Mouse (Mus musculus): Measurements from ENCODE around the gene Wscd1. TPM values are rescaled to one million over a fixed set of nuclear protein-coding genes. Genes with fewer than 3 reads are reported as not detected.

Wscd1 gene
- polyA plus RNA-seq (2014; fragmentation: Nextera tagmentation; extraction: Ambion mirVana): 47.3 and 50.5 TPM in 2 replicates

DNA sequence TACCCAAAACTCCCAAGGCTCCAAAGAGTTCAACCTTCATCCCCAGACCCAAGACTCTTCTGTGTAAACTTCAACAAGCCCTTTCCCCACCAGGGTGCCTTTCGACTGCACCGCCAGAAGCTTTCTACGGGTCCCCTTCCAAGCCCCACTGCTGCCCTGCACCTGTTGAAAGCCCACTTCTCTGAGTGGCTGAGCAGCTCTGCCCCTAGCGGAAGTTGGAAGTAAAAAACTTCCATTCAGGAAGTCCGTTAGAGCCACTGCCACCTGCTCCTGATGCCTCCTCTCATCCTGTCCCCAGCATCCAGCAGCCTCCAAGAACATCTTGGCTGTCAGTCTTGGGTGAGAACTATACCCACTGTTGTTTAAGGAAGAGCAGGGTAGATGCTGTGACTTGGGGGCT, at the start of gene Wscd1:
Wscd1 (plus strand) TSS at position 250 of the 400 bp plus-strand sequence.
- peak within 1 kb of the TSS; percentile 61 for H3K4me2 ChIP-seq (ENCODE audit: low read depth)
- peak within 1 kb of the TSS; percentile 86 for H3K9ac ChIP-seq (ENCODE audit: low read length)
- H3K27me3 ChIP-seq (ENCODE audit: control insufficient read depth, insufficient read depth, low read length): peaks cover 7% of the 10 kb centered on the region; the same call in 1 of the 2 replicates
- no peaks in the 10 kb centered on the region for H3K9me3 ChIP-seq (ENCODE audit: control insufficient read depth, low read length)
- ATAC-seq (ENCODE audit: insufficient read depth, low FRiP score, low TSS enrichment): no peak
- WGBS: 9% methylated on average over 5 of the region's 5 CpGs
- peak within 1 kb of the TSS; percentile 49; the same call in 1 of the 2 replicates for H3K27ac ChIP-seq (ENCODE audit: low read depth, low read length)
- H3K4me3 ChIP-seq (ENCODE audit: low read depth, low read length): peak within 1 kb of the TSS; percentile 63
- no peaks in the 10 kb centered on the region for H3K36me3 ChIP-seq (ENCODE audit: control insufficient read depth, insufficient read depth, low read length)
- H3K4me1 ChIP-seq (ENCODE audit: control insufficient read depth, insufficient read depth, low read length): peaks cover 15% of the 10 kb centered on the region
- peak; percentile 68 for DNase-seq (ENCODE audit: low spot score)

DNA sequence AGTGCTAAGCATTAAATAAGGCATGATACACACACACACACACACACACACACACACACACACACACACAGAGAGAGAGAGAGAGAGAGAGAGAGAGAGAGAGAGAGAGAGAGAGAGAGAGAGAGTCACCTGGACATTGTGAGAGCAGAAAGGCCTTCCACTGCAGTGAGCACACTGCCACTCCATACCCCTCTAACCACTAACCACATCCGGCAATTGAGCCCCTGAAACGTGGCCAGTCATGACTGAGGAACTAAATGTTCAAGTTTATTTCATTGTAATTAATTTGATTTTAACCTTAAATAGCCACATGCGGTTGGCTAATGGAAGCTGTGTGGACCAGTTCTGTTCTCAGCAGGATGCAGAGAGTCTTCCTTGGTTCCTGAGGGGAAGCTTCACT, 21.7 kb upstream of the Wscd1 start:
- H3K4me3 ChIP-seq (ENCODE audit: low read depth, low read length): no peak overlapping the region
- DNase-seq (ENCODE audit: low spot score) (no peak), ATAC-seq (ENCODE audit: insufficient read depth, low FRiP score, low TSS enrichment) (no peak)
- 89% methylated on average over 3 of the region's 3 CpGs for WGBS
- H3K9ac ChIP-seq (ENCODE audit: low read length): no peak overlapping the region
- H3K27me3 ChIP-seq (ENCODE audit: control insufficient read depth, insufficient read depth, low read length): no peaks in the 10 kb centered on the region
- no peaks in the 10 kb centered on the region for H3K9me3 ChIP-seq (ENCODE audit: control insufficient read depth, low read length)
- no peaks in the 10 kb centered on the region for H3K36me3 ChIP-seq (ENCODE audit: control insufficient read depth, insufficient read depth, low read length)
- no peak overlapping the region for H3K27ac ChIP-seq (ENCODE audit: low read depth, low read length)
- H3K4me2 ChIP-seq (ENCODE audit: low read depth): no peak overlapping the region
- H3K4me1 ChIP-seq (ENCODE audit: control insufficient read depth, insufficient read depth, low read length): no peaks in the 10 kb centered on the region

DNA sequence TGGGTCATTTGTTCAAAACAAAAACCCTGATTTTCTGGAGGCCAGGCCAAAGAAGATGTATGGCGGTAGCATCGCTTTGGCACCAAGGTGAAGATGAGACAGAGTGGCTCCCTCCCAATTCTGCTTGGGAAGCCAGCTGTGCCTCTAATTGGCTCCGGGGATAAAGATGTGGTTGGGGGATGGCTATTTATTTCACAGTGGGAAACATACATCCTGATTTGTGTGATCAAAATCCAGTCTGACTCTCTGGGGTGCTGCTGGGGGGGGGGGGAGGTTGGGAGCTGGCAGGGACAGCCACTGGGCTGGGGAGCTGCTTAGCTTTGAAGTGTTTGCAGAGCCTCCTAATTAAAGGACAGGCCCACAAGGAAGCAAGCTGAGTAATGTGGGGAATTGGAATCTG, 20.4 kb upstream of the Wscd1 start:
- DNase-seq (ENCODE audit: low spot score): no peak
- Histone ChIP-seq H3K4me2 (ENCODE audit: low read depth) (no peak overlapping the region), H3K4me1 (ENCODE audit: control insufficient read depth, insufficient read depth, low read length) (no peaks in the 10 kb centered on the region), H3K9ac (ENCODE audit: low read length) (no peak overlapping the region), H3K9me3 (ENCODE audit: control insufficient read depth, low read length) (no peaks in the 10 kb centered on the region), H3K36me3 (ENCODE audit: control insufficient read depth, insufficient read depth, low read length) (no peaks in the 10 kb centered on the region), H3K27me3 (ENCODE audit: control insufficient read depth, insufficient read depth, low read length) (no peaks in the 10 kb centered on the region), H3K27ac (ENCODE audit: low read depth, low read length) (no peak overlapping the region), H3K4me3 (ENCODE audit: low read depth, low read length) (no peak overlapping the region)
- no peak for ATAC-seq (ENCODE audit: insufficient read depth, low FRiP score, low TSS enrichment)
- WGBS: 83% methylated on average over 3 of the region's 3 CpGs

DNA sequence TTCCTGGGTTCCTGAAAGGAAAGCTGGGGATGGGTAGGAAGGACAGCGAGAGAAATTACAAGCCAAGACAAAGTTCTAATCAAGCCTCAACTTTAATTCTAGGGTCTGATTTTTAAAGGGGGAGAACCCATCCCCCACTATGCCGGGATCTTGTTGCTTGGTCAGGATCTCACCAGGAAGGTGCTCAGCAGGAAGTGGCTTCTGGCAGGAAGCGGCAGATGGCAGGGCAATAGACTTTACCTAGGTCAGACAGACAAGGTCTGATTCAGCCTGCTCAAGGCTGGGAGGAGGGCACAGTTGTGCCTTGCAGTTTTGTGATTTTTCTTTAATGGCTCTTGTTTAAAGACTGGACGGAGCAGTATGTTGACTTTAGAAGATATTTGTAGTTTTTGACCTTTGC, 15.9 kb upstream of the Wscd1 start:
- Histone ChIP-seq H3K4me1 (ENCODE audit: control insufficient read depth, insufficient read depth, low read length) (no peaks in the 10 kb centered on the region), H3K4me2 (ENCODE audit: low read depth) (no peak overlapping the region), H3K27ac (ENCODE audit: low read depth, low read length) (no peak overlapping the region), H3K27me3 (ENCODE audit: control insufficient read depth, insufficient read depth, low read length) (no peaks in the 10 kb centered on the region), H3K9ac (ENCODE audit: low read length) (no peak overlapping the region), H3K9me3 (ENCODE audit: control insufficient read depth, low read length) (no peaks in the 10 kb centered on the region; the same call in 1 of the 2 replicates), H3K36me3 (ENCODE audit: control insufficient read depth, insufficient read depth, low read length) (no peaks in the 10 kb centered on the region), H3K4me3 (ENCODE audit: low read depth, low read length) (no peak overlapping the region)
- DNase-seq (ENCODE audit: low spot score) (no peak), ATAC-seq (ENCODE audit: insufficient read depth, low FRiP score, low TSS enrichment) (no peak)
- WGBS: 56% methylated on average over 4 of the region's 4 CpGs

DNA sequence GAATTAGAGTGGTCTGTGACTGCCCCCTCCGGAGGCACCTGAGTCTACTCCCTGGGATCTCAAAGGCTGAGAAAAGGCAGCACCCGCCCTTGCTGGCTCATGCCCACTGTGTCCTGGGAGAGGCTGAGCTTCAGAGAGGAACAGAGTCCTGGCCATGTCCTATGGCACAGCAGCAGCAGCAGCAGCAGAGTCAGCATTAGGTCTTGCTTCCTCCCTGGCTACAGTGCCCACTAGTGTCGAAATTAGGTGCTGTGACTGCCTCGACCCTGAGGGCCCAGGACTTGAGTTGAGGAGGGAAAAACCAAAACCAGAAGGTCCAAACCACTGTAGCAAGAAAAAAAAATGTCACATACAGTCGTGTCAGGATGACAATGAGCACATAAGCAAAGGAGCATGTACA, 12.6 kb upstream of the Wscd1 start:
- DNase-seq (ENCODE audit: low spot score) (peak; percentile 48), ATAC-seq (ENCODE audit: insufficient read depth, low FRiP score, low TSS enrichment) (no peak)
- H3K4me2 ChIP-seq (ENCODE audit: low read depth): no peak overlapping the region
- H3K27ac ChIP-seq (ENCODE audit: low read depth, low read length): no peak overlapping the region
- no peaks in the 10 kb centered on the region for H3K27me3 ChIP-seq (ENCODE audit: control insufficient read depth, insufficient read depth, low read length)
- H3K9me3 ChIP-seq (ENCODE audit: control insufficient read depth, low read length): no peaks in the 10 kb centered on the region; the same call in 1 of the 2 replicates
- no peak overlapping the region for H3K4me3 ChIP-seq (ENCODE audit: low read depth, low read length)
- 31% methylated on average over 5 of the region's 5 CpGs for WGBS
- H3K9ac ChIP-seq (ENCODE audit: low read length): no peak overlapping the region
- H3K36me3 ChIP-seq (ENCODE audit: control insufficient read depth, insufficient read depth, low read length): no peaks in the 10 kb centered on the region
- H3K4me1 ChIP-seq (ENCODE audit: control insufficient read depth, insufficient read depth, low read length): no peaks in the 10 kb centered on the region

DNA sequence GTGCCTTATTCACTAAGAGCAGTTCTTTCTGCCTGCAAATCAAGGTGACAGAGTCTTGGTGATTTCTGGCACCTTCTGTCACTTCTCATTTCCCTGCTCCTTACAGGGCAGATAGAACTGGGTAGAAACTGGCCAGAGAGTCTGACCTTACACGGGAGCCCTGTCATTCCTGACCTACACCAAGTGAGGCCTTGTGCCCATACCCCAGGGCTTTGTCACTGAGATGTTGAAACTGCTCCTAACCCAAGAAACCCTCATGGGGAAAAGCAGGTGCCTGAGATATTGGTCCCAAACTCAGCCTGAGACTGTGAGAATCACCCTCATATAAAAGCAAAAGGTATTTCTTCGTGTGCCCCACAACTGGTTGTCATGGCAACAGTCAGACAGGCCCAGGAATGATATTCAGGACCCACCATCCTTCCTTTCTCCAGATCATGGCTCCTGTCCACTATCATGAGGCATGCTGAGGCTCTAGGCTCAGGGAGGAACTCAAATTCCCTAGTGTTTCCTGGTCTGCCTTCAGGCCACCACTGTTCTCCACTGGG, 11.1 kb upstream of the Wscd1 start:
- Histone ChIP-seq H3K4me1 (ENCODE audit: control insufficient read depth, insufficient read depth, low read length) (no peaks in the 10 kb centered on the region), H3K36me3 (ENCODE audit: control insufficient read depth, insufficient read depth, low read length) (no peaks in the 10 kb centered on the region), H3K4me2 (ENCODE audit: low read depth) (no peak overlapping the region), H3K9ac (ENCODE audit: low read length) (no peak overlapping the region), H3K9me3 (ENCODE audit: control insufficient read depth, low read length) (no peaks in the 10 kb centered on the region; the same call in 1 of the 2 replicates), H3K27ac (ENCODE audit: low read depth, low read length) (no peak overlapping the region), H3K4me3 (ENCODE audit: low read depth, low read length) (no peak overlapping the region), H3K27me3 (ENCODE audit: control insufficient read depth, insufficient read depth, low read length) (no peaks in the 10 kb centered on the region)
- 70% methylated on average over 2 of the region's 2 CpGs for WGBS
- ATAC-seq (ENCODE audit: insufficient read depth, low FRiP score, low TSS enrichment): no peak
- no peak for DNase-seq (ENCODE audit: low spot score)

DNA sequence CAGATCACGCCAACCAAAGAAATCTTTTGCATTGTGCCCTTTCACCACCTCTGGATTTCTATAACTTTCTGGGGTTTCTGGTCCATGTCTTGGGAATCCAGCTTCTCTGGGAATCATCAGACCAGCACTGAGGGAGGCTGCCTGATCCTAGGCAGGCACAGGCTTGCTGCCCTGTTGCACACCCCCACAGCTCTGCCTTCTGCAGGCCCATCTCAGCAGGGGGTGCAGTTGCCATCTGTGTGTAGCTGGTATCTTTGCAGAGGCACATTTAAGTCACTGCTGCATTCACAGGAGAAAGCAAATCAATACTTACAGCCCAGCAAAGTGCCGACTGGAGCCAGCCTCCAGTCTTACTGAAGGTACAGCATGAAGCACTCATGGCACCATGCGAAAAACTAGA, 3.8 kb upstream of the Wscd1 start:
- H3K4me1 ChIP-seq (ENCODE audit: control insufficient read depth, insufficient read depth, low read length): peaks cover 2% of the 10 kb centered on the region; the same call in 1 of the 2 replicates
- no peak overlapping the region for H3K9ac ChIP-seq (ENCODE audit: low read length)
- no peaks in the 10 kb centered on the region for H3K9me3 ChIP-seq (ENCODE audit: control insufficient read depth, low read length)
- H3K4me3 ChIP-seq (ENCODE audit: low read depth, low read length): no peak overlapping the region
- 87% methylated on average over 3 of the region's 3 CpGs for WGBS
- no peak overlapping the region for H3K4me2 ChIP-seq (ENCODE audit: low read depth)
- ATAC-seq (ENCODE audit: insufficient read depth, low FRiP score, low TSS enrichment) (no peak), DNase-seq (ENCODE audit: low spot score) (no peak)
- no peaks in the 10 kb centered on the region for H3K36me3 ChIP-seq (ENCODE audit: control insufficient read depth, insufficient read depth, low read length)
- H3K27ac ChIP-seq (ENCODE audit: low read depth, low read length): no peak overlapping the region
- 0 out of 2 replicates have a peak, but pooled peaks cover 3% of the 10 kb centered on the region for H3K27me3 ChIP-seq (ENCODE audit: control insufficient read depth, insufficient read depth, low read length)

DNA sequence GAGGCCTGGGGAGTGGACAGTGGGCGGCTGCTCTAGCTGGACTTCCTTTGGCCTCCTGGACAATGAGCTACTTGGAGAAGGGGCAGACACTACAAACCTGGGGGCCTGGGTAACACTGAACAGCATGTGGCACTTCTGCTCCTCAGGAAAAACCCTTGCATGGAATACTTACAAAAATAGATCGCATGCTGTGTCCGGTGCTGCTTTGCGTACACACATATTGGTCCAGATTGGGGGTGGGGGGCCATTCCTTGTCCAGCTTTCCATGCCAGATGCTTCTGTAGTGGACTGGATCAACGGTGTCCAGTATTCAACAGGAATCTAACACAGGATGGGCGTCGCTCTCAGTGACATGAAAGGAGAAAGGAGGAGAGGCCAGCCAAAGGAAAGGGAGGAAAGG, 2.0 kb upstream of the Wscd1 start:
- no peak overlapping the region for H3K9ac ChIP-seq (ENCODE audit: low read length)
- no peak for ATAC-seq (ENCODE audit: insufficient read depth, low FRiP score, low TSS enrichment)
- 66% methylated on average over 7 of the region's 7 CpGs for WGBS
- no peak for DNase-seq (ENCODE audit: low spot score)
- no peaks in the 10 kb centered on the region for H3K9me3 ChIP-seq (ENCODE audit: control insufficient read depth, low read length)
- H3K4me1 ChIP-seq (ENCODE audit: control insufficient read depth, insufficient read depth, low read length): peaks cover 5% of the 10 kb centered on the region; the same call in 1 of the 2 replicates
- no peak overlapping the region for H3K4me3 ChIP-seq (ENCODE audit: low read depth, low read length)
- peaks cover 7% of the 10 kb centered on the region; the same call in 1 of the 2 replicates for H3K27me3 ChIP-seq (ENCODE audit: control insufficient read depth, insufficient read depth, low read length)
- no peak overlapping the region for H3K4me2 ChIP-seq (ENCODE audit: low read depth)
- no peak overlapping the region for H3K27ac ChIP-seq (ENCODE audit: low read depth, low read length)
- H3K36me3 ChIP-seq (ENCODE audit: control insufficient read depth, insufficient read depth, low read length): no peaks in the 10 kb centered on the region

DNA sequence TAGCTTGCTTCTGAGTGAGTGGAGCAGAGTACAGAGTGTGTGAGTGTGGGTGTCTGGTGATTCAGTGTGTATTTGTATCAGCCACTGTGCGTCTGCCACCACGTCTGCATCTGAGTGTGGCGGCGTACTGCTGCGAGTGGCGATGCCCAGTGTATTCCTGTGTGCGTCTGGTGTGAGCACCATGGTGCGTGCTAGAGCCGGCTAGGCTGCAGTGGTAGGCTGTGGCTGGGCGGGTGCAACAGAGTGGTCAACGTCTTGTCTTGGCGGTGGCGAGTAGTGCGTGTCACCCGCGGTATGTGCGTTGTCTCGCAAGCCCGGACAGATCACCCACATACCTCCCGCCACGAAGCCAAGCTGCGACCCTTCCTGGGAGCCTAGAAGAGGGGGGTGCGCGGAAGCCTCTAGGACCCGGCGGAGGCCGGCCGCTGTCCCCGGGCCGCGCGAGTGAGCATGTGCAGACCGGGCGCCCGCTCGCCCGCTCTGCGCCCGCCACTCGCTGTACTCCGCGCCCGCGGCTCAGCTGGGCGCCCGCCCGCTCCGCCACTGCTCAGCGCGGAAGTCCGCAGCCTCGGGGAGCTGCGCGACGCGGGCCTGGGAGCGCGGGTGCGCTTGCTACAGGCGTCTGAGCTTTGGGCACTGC, 934 bp downstream of the Wscd1 start:
- peak overlapping the region; percentile 49; the same call in 1 of the 2 replicates for H3K27ac ChIP-seq (ENCODE audit: low read depth, low read length)
- peaks cover 20% of the 10 kb centered on the region for H3K4me1 ChIP-seq (ENCODE audit: control insufficient read depth, insufficient read depth, low read length)
- peak overlapping the region; percentile 86 for H3K9ac ChIP-seq (ENCODE audit: low read length)
- DNase-seq (ENCODE audit: low spot score): peak; percentile 83
- no peaks in the 10 kb centered on the region for H3K36me3 ChIP-seq (ENCODE audit: control insufficient read depth, insufficient read depth, low read length)
- H3K27me3 ChIP-seq (ENCODE audit: control insufficient read depth, insufficient read depth, low read length): peaks cover 7% of the 10 kb centered on the region; the same call in 1 of the 2 replicates
- no peaks in the 10 kb centered on the region for H3K9me3 ChIP-seq (ENCODE audit: control insufficient read depth, low read length)
- 2% methylated on average over 46 of the region's 60 CpGs for WGBS
- peak; percentile 91 for ATAC-seq (ENCODE audit: insufficient read depth, low FRiP score, low TSS enrichment)
- peak overlapping the region; percentile 63 for H3K4me3 ChIP-seq (ENCODE audit: low read depth, low read length)
- peak overlapping the region; percentile 61 for H3K4me2 ChIP-seq (ENCODE audit: low read depth)

Measured in neural tube, embryonic 11.5 days (tissue).